Mouse (Mus musculus) embryonic facial prominence, embryonic 15.5 days (tissue): ENCODE results near the gene Ccdc15. TPM values are rescaled to one million over a fixed set of nuclear protein-coding genes. Genes with fewer than 3 reads are reported as not detected.
A peak's percentile ranks its signal among the peaks of the same experiment; 100 is the strongest.
"Not testable (repeated sequence)": the region's sequence is repeated elsewhere in the genome, so short reads cannot be mapped to it uniquely, and the experiment has no call there.

Experiments
- ATAC-seq: fragments of 200-750 bp; cut with Nextera tagmentation; 2 replicates; pipeline ENCODE4 v1.8.0; 2017; ENCODE audit warnings: low read depth, moderate TSS enrichment; ENCODE audit not compliant: insufficient number of reproducible peaks, low FRiP score, low TSS enrichment
- H3K27ac ChIP-seq: fragments of 300-500 bp; sonication (generic); replicated peaks from 2 replicates; pipeline ENCODE4 v1.5.1; 2015; ENCODE audit warnings: mild to moderate bottlenecking, inconsistent platforms
- H3K27me3 ChIP-seq: fragments of 300-500 bp; sonication (generic); 2 replicates; pipeline ENCODE4 v1.6.1; 2015; ENCODE audit warnings: inconsistent platforms
- H3K36me3 ChIP-seq: fragments of 300-500 bp; sonication (generic); 2 replicates; pipeline ENCODE4 v1.6.1; 2015; ENCODE audit warnings: mild to moderate bottlenecking, inconsistent platforms
- H3K4me1 ChIP-seq: fragments of 300-500 bp; sonication (generic); 2 replicates; pipeline ENCODE4 v1.6.1; 2015; ENCODE audit warnings: inconsistent platforms
- H3K4me2 ChIP-seq: fragments of 300-500 bp; sonication (generic); replicated peaks from 2 replicates; pipeline ENCODE4 v1.6.1; 2015; ENCODE audit warnings: mild to moderate bottlenecking, inconsistent platforms
- H3K4me3 ChIP-seq: fragments of 300-500 bp; sonication (generic); replicated peaks from 2 replicates; pipeline ENCODE4 v1.5.1; 2015; ENCODE audit warnings: mild to moderate bottlenecking, inconsistent platforms
- H3K9ac ChIP-seq: fragments of 300-500 bp; sonication (generic); 2 replicates; pipeline ENCODE4 v1.6.1; 2015; ENCODE audit warnings: inconsistent platforms
- H3K9me3 ChIP-seq: fragments of 300-500 bp; sonication (generic); replicated peaks from 2 replicates; pipeline ENCODE4 v1.6.1; 2016; ENCODE audit warnings: inconsistent platforms
- WGBS: fragments of 180-500 bp; shearing (Covaris S2); methylation state at CpG from one replicate; pipeline ENCODE4 v1.1.7; 2015; 5-methylcytosine and 5-hydroxymethylcytosine counted together
- polyA plus RNA-seq: library from polyadenylated mRNA; unstranded; fragments of >200 nt; fragmentation: Nextera tagmentation; extraction: Ambion mirVana; gene quantifications from 2 replicates; pipeline ENCODE4 v1.2.1, GENCODE M21; 2015

Gene Ccdc15
- polyA plus RNA-seq, 1 experiment from 2014 or later, result 8.7 TPM

DNA sequence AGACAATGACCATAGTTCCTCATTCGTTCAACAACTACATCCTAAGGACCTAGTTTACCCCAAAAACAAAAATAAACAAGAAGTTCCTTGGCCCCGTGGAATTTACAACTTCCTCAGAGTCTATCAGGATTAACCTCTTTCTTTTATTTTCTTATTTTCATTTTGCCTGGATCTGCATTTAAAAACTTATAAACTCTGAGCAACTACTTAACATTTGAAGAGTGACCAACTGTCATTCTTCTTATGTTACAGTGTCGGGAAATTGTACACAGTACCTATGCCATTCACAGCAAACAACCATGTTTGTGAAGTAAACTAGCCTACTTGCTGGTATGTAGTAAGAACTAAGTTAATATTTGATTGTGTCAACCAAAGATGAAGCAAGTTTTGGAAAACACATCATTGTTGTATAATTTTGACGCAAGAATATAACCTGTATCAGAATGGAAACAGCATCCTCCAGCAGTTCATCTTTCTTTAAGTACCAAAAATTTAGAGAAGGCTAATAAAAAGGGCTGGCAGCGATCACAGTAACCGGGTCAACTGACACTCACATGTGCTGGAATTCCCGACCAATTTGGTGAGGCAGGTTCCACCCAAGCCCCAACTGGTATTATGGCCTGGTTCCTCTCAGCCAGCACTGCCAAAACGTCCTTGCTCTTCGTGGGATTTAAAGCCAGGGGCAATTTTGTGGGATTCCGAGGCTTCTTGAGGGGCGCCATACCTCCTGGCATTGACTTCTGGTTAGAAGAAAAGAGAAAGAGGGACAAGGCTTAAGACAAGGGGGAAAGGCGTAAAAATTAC lies 846 bp downstream of the Ccdc15 start:
- Histone ChIP-seq H3K4me2 (peak overlapping the region; percentile 83), H3K9ac (peak overlapping the region; percentile 75), H3K36me3 (0 out of 2 replicates have a peak, but pooled peaks cover 4% of the 10 kb centered on the region), H3K4me1 (no peaks in the 10 kb centered on the region), H3K27me3 (no peaks in the 10 kb centered on the region), H3K27ac (peak overlapping the region; percentile 96), H3K4me3 (peak overlapping the region; percentile 85), H3K9me3 (no peaks in the 10 kb centered on the region)
- 20% methylated on average over 12 of the region's 12 CpGs for WGBS
- no peak for ATAC-seq

DNA sequence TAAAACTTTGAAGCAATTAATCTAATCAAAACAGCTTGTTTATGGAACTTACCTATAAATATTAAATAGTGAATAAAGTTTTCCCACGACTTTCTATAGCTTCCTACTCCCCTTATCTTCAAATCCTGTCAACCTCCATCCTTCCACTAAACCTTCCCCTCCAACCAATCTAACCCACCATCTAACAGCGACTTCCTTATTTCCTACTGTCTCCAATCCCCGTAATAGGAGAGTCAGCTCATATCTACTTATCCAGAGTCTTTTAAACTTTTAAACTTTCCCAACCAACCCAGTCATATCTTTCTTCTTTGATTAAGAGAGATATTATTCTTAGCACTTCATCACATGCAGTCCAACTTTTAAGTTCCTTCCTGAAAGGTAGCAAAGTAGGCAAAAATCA lies 2.8 kb downstream of the Ccdc15 start:
- Histone ChIP-seq H3K4me1 (no peaks in the 10 kb centered on the region), H3K36me3 (0 out of 2 replicates have a peak, but pooled peaks cover 4% of the 10 kb centered on the region), H3K27ac (no peak overlapping the region), H3K9ac (no peak overlapping the region), H3K9me3 (no peaks in the 10 kb centered on the region), H3K27me3 (no peaks in the 10 kb centered on the region), H3K4me3 (no peak overlapping the region), H3K4me2 (no peak overlapping the region)
- no peak for ATAC-seq
- 81% methylated on average over 3 of the region's 3 CpGs for WGBS

DNA sequence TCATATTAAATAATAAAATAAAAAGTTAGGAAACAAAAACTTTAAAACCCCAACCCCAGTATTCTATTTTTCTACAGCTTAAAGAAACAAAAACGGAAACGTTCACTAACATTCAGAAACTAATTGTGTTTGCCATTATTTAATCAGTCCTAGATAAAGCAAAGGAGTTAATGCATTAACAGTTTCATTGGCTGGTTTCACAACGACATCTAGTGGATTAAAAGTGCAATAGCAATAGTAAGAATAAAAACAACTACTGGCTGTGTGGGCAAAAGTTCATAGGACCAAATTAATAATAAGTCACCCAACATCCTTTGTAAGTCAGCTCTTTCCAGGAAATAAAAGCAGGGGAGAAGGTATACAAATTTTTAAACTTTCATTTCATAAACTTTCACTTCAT lies 18.8 kb downstream of the Ccdc15 start:
- Histone ChIP-seq H3K36me3 (no peaks in the 10 kb centered on the region), H3K27ac (no peak overlapping the region)

DNA sequence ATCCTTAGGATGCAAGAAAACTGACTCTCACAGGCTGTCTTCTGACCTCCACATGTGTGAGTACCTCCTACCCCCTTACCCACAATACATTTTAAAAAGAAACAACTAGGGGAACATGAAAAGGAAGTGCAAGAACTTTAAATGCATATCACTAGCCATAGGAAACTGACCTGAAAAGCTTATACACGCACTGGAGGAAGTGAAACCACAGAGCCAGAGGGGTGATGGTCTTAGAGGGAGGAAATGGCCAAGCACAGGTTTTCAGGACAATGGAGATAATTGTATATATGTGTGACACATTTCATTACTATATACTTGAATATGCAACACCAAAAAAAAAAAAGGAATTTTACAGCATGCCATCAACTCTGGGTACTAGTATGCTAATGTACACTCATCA lies 46.5 kb downstream of the Ccdc15 start:
- no peak for ATAC-seq
- Histone ChIP-seq H3K9me3 (no peaks in the 10 kb centered on the region), H3K36me3 (no peaks in the 10 kb centered on the region), H3K27ac (no peak overlapping the region), H3K4me3 (no peak overlapping the region), H3K4me1 (no peaks in the 10 kb centered on the region), H3K4me2 (no peak overlapping the region), H3K9ac (no peak overlapping the region), H3K27me3 (no peaks in the 10 kb centered on the region)
- 82% methylated on average over 1 of the region's 1 CpGs for WGBS

More for the DNA sequence above, 18.8 kb downstream of the Ccdc15 start:
- H3K4me3 ChIP-seq, result no peak overlapping the region
- H3K9ac ChIP-seq, result no peak overlapping the region
- ATAC-seq, result no peak
- H3K4me1 ChIP-seq, result no peaks in the 10 kb centered on the region
- H3K27me3 ChIP-seq, result no peaks in the 10 kb centered on the region
- WGBS, result 44% methylated on average over 3 of the region's 3 CpGs
- no peak overlapping the region for H3K4me2 ChIP-seq
- H3K9me3 ChIP-seq, result no peaks in the 10 kb centered on the region

DNA sequence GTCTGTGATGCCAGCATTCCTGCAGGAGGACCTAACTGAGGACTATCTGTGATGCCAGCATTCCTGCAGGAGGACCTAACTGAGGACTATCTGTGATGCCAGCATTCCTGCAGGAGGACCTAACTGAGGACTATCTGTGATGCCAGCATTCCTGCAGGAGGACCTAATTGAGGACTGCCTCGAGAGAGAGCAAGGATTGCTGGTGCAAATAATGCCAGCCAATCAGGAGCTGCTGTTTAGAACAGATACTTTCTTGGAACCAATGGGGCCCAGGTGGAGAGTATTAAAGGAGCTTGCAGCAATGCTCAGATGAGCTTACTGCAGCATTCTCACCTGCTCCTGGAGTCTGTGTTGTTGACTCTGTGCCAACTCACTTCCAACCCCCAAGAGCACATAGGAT lies 47.7 kb downstream of the Ccdc15 start:
- H3K9me3 ChIP-seq, H3K27ac ChIP-seq, H3K4me2 ChIP-seq, H3K36me3 ChIP-seq, ATAC-seq, H3K4me1 ChIP-seq, H3K27me3 ChIP-seq, H3K4me3 ChIP-seq, H3K9ac ChIP-seq: not testable (repeated sequence)
- 48% methylated on average over 1 of the region's 1 CpGs for WGBS

DNA sequence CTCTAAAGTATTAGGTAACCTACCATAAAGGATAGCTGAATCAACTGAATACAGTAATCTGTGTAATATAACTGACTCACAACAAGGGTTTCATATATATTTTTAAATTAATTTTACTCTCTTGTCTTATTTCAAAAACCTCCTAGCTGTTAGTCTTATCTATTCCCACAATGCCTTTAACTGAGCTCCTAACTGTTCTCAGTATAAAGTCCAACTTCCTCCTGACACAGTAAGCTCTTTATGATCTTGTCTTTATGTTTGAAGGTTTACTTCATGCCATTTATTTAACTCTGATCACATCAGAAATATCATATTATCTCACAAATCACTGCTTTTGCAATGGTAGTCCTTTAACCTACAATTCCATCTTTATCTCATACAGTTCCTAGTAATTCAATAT lies 52.6 kb downstream of the Ccdc15 start:
- H3K27me3 ChIP-seq, result no peaks in the 10 kb centered on the region
- H3K4me2 ChIP-seq, result no peak overlapping the region
- no peak overlapping the region for H3K27ac ChIP-seq
- H3K4me3 ChIP-seq, result no peak overlapping the region
- no peaks in the 10 kb centered on the region for H3K36me3 ChIP-seq
- ATAC-seq, result no peak
- no peaks in the 10 kb centered on the region for H3K9me3 ChIP-seq
- no peaks in the 10 kb centered on the region for H3K4me1 ChIP-seq
- H3K9ac ChIP-seq, result no peak overlapping the region

DNA sequence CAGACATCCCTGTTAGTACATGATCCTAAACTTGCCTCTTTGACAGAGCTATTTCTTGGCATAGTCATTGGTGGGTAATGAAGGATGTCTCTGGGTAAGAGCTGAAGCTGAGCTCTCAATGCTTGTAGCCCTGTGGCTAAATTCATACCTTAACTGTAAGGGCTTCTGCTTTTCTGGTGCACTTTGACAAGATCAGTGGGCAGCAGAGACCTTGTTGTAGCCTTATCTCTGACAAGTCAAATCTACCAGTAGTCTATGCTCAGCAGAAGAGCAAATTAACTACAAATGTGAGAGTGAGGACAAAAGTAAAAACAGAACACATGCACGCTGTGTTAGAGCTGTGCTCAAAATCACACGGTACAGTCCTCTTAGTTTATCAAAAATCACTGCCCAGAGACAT lies 81.6 kb downstream of the Ccdc15 start:
- Histone ChIP-seq H3K4me1 (no peaks in the 10 kb centered on the region), H3K4me3 (no peak overlapping the region), H3K27ac (no peak overlapping the region), H3K27me3 (no peaks in the 10 kb centered on the region), H3K9ac (no peak overlapping the region), H3K4me2 (no peak overlapping the region), H3K9me3 (no peaks in the 10 kb centered on the region), H3K36me3 (no peaks in the 10 kb centered on the region)
- no peak for ATAC-seq
- 77% methylated on average over 2 of the region's 2 CpGs for WGBS

DNA sequence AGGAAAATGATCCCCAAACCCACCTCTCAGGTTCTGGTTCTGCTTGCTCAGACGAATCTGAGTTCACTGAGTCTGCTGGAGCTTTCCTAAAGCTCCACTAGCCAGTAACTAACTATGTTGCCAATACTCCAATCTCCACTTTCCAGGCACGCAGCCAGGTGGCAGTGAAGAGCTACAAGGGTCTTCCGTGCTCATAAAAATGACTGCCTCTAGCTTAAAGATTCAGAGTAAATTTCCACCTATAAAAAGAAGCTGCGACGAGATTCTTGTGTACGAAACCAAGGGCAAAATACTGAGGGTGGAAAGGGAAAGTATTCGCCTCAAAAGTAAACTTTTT lies 92.4 kb downstream of the Ccdc15 start:
- H3K4me3 ChIP-seq, result peak overlapping the region; percentile 49
- H3K4me1 ChIP-seq, result peaks cover 18% of the 10 kb centered on the region

DNA sequence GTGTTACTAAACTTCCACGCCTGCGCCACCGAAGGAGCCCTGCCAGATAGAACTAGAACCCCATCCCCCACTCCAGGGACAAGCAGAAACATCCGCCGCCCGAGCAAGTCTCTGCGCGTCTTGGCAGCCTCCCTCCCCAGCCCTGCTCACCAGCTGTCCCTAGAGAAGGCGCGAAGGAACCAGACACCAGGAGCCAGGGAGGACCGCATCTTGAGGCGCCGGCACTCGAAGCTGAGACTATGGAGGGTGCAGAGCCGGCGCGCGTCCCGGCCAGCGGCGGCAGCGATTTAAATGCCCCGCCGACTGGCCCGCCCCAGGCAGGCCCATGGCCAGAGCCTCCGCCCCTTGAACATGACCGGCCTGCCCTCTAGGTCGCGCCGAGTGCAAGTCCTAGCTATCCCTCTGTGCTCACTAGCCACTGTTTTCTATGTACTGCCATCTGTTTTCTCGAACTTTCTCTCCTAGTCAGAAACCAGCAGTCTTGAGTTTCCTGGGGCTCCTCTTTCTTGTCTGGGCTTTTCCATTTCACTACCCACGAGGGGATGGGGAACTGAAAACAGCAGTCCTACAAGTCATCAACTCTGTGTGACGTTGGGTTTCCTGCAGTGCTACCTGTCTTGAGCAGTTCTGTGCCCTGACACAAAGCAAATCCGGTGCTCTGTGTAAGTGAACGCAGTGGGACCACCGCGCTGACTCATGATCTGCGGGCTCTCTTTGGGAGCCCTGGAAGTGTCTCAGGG lies 92.9 kb downstream of the Ccdc15 start, which contains the start of gene Slc37a2:
TSS of gene Slc37a2 (minus strand) at position 590 of the 740 bp plus-strand sequence.
- H3K4me3 ChIP-seq, result peak within 1 kb of the TSS; percentile 49
- peaks cover 18% of the 10 kb centered on the region for H3K4me1 ChIP-seq
- peak within 1 kb of the TSS; percentile 90 for H3K4me2 ChIP-seq
- peak; percentile 80 for ATAC-seq
- no peaks in the 10 kb centered on the region for H3K9me3 ChIP-seq
- H3K36me3 ChIP-seq, result no peaks in the 10 kb centered on the region
- WGBS, result 1% methylated on average over 38 of the region's 38 CpGs
- peak within 1 kb of the TSS; percentile 75 for H3K27ac ChIP-seq
- H3K27me3 ChIP-seq, result no peaks in the 10 kb centered on the region
- H3K9ac ChIP-seq, result peak within 1 kb of the TSS; percentile 47

More for the DNA sequence above, 92.4 kb downstream of the Ccdc15 start:
- ATAC-seq, result 0 out of 2 replicates have a peak, but pooled peaks have one; percentile 7
- WGBS, result 25% methylated on average over 7 of the region's 7 CpGs
- Histone ChIP-seq H3K4me2 (peak overlapping the region; percentile 90), H3K36me3 (no peaks in the 10 kb centered on the region), H3K27ac (peak overlapping the region; percentile 75; the same call in 1 of the 2 replicates), H3K9me3 (no peaks in the 10 kb centered on the region), H3K9ac (no peak overlapping the region), H3K27me3 (no peaks in the 10 kb centered on the region)

DNA sequence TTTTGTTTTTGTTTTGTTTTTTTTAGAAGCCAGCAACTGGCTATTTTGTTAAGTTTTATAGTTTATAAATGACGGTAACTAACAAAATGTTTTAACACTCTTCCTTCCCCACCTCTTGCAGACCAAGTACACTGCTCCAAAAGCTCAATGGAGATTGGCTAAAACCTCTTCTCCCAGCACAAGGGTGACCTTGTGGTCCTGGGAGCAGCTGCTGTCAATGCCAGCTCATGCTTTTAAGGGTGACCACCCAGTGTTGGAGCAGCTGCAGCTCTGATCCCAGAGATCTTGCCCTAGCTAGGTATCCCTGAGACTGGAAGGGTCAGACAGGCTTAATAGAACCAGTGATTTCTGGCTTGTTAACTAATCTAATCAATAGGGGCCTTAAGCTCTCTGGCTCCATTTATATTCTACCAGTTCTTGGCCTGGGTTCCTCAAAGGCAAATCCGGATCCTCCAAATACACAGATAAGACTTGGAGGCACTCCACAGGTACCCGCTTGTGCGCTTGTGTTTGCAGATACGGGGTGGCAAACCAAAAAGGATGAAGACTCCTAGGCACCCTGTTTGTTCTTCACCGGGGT lies 93.6 kb downstream of the Ccdc15 start:
- Histone ChIP-seq H3K9me3 (no peaks in the 10 kb centered on the region), H3K4me3 (peak overlapping the region; percentile 49), H3K27ac (no peak overlapping the region), H3K36me3 (no peaks in the 10 kb centered on the region), H3K4me1 (peaks cover 18% of the 10 kb centered on the region), H3K27me3 (no peaks in the 10 kb centered on the region), H3K9ac (peak overlapping the region; percentile 47; the same call in 1 of the 2 replicates), H3K4me2 (peak overlapping the region; percentile 90)
- no peak for ATAC-seq
- 24% methylated on average over 6 of the region's 6 CpGs for WGBS

DNA sequence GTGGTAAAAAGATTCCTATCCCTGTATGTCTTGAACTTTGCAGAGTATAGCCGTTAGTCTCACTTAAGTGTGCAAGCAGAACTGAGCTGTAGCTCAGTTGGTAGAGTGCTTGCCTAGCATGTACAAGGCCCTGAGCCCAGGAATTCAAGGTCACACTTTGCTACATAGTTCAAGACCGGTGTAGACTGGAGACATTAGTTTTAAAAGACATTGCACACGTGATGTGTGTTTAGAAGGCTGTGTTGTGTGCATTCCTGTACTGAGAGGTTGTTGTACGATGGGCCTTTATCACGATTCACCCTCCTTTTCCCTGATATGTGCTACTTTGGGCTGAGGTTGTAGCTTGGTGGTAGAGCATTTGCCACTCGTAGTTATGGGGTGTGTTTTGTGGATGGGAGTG lies 97.6 kb downstream of the Ccdc15 start:
- WGBS, result 75% methylated on average over 6 of the region's 6 CpGs

More for the DNA sequence above, 97.6 kb downstream of the Ccdc15 start:
- peaks cover 14% of the 10 kb centered on the region for H3K4me1 ChIP-seq
- H3K4me2 ChIP-seq, result no peak overlapping the region
- no peaks in the 10 kb centered on the region for H3K27me3 ChIP-seq
- H3K9ac ChIP-seq, result no peak overlapping the region
- H3K4me3 ChIP-seq, result no peak overlapping the region
- H3K9me3 ChIP-seq, result no peaks in the 10 kb centered on the region
- H3K36me3 ChIP-seq, result no peaks in the 10 kb centered on the region
- ATAC-seq, result no peak
- no peak overlapping the region for H3K27ac ChIP-seq
